Mouse (Mus musculus) cerebellum, adult 2 months (tissue): ENCODE measurements around the gene Imp3.

Experiments
- CTCF ChIP-seq: fragments of 200-500 bp; IDR thresholded peaks from 2 replicates; pipeline ENCODE4 v1.5.1; 2011; ENCODE audit warnings: low read depth, mild to moderate bottlenecking, control low read depth, low read length, moderate library complexity, borderline replicate concordance; ENCODE audit not compliant: insufficient read depth
- POLR2A ChIP-seq: fragments of 200-500 bp; IDR thresholded peaks from 2 replicates; pipeline ENCODE4 v1.6.1; 2011; ENCODE audit warnings: low read length, control low read depth, borderline replicate concordance; ENCODE audit not compliant: insufficient read depth

DNA sequence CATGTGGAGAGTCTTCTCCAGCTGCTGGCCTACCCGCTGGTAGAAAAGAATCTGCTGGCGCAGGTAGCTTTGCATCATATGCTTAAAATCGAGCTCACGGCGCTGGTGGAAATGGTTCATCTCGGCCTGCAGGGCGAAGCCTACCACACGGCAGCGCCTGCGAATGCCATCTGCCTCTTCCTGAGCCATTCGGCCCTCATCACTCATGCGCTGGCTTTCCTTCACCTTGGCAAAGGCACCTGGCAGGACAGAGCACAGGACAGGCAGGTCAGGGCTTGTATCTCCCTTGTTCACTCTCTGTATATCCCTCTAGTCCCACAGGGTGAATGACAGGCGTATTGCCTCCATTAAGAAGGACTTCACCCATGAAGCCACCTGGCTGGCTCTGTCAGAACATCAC, 18.8 kb upstream of the Imp3 start:
- no peak for TF ChIP-seq CTCF
- no peak for TF ChIP-seq POLR2A
